Mouse (Mus musculus) midbrain, postnatal 0 days (tissue): ENCODE measurements around the gene Gm20379. TPM values are rescaled to one million over a fixed set of nuclear protein-coding genes. Genes with fewer than 3 reads are reported as not detected.
A peak's percentile ranks its signal among the peaks of the same experiment; 100 is the strongest.

Experiments
- ATAC-seq: fragments of 200-750 bp; cut with Nextera tagmentation; 2 replicates; pipeline ENCODE4 v1.8.0; 2017; ENCODE audit warnings: moderate number of reproducible peaks, mild to moderate bottlenecking, moderate TSS enrichment, moderate library complexity; ENCODE audit not compliant: low FRiP score
- DNase-seq: peaks from one replicate; pipeline ENCODE4 v3.0.0-alpha.2; 2015; ENCODE audit warnings: low spot score
- H3K27ac ChIP-seq: fragments of 300-500 bp; sonication (generic); 2 replicates; pipeline ENCODE4 v1.5.1; 2014; ENCODE audit warnings: low read depth, mild to moderate bottlenecking, low read length, mixed read lengths
- H3K27me3 ChIP-seq: fragments of 300-500 bp; sonication (generic); 2 replicates; pipeline ENCODE4 v1.6.1; 2014; ENCODE audit warnings: low read length, control low read depth, mixed read lengths; ENCODE audit not compliant: insufficient read depth
- H3K36me3 ChIP-seq: fragments of 300-500 bp; sonication (generic); 2 replicates; pipeline ENCODE4 v1.6.1; 2014; ENCODE audit warnings: low read length, control low read depth, mixed read lengths; ENCODE audit not compliant: insufficient read depth
- H3K4me1 ChIP-seq: fragments of 300-500 bp; sonication (generic); 2 replicates; pipeline ENCODE4 v1.6.1; 2014; ENCODE audit warnings: mild to moderate bottlenecking, control low read depth, antibody characterized with exemption, low read length, mixed read lengths; ENCODE audit not compliant: insufficient read depth
- H3K4me2 ChIP-seq: fragments of 300-500 bp; sonication (generic); 2 replicates; pipeline ENCODE4 v1.6.1; 2014; ENCODE audit warnings: low read depth, mild to moderate bottlenecking, low read length, mixed read lengths; ENCODE audit not compliant: poor library complexity, severe bottlenecking
- H3K4me3 ChIP-seq: fragments of 300-500 bp; sonication (generic); 2 replicates; pipeline ENCODE4 v1.5.1; 2014; ENCODE audit warnings: low read depth, mild to moderate bottlenecking, low read length, moderate library complexity
- H3K9ac ChIP-seq: fragments of 300-500 bp; sonication (generic); replicated peaks from 2 replicates; pipeline ENCODE4 v1.6.1; 2014; ENCODE audit warnings: mild to moderate bottlenecking, low read length, moderate library complexity, mixed read lengths; ENCODE audit not compliant: poor library complexity, severe bottlenecking
- H3K9me3 ChIP-seq: fragments of 300-500 bp; sonication (generic); 2 replicates; pipeline ENCODE4 v1.6.1; 2016; ENCODE audit warnings: low read length, control low read depth
- CTCF ChIP-seq: IDR thresholded peaks from 2 replicates; pipeline ENCODE4 v1.5.1; 2016; ENCODE audit warnings: antibody characterized with exemption, mild to moderate bottlenecking
- WGBS: fragments of 180-500 bp; shearing (Covaris S2); extraction: QIAGEN DNeasy Blood & Tissue Kit; methylation state at CpG from one replicate; pipeline ENCODE4 v1.1.7; 2014; 5-methylcytosine and 5-hydroxymethylcytosine counted together
- polyA plus RNA-seq: library from polyadenylated mRNA; unstranded; fragments of >200 nt; fragmentation: Nextera tagmentation; extraction: Ambion mirVana; gene quantifications from 2 replicates; pipeline ENCODE4 v1.2.1, GENCODE M21; 2015
- total RNA-seq: library from RNA; depleted of rRNA; stranded (reverse); fragments of >200 nt; gene quantifications from 2 replicates; pipeline ENCODE4 v1.2.3, GENCODE M21; 2014

Gm20379 gene
- total and polyA plus RNA-seq, 2 experiments from 2014 or later, result 0.30 TPM; not detected in 1

GRCm38 (mm10) chr13:92339787-92340186 is 34.0 kb downstream of the Gm20379 start:
- no peak for TF ChIP-seq CTCF
- Histone ChIP-seq H3K9me3 (no peaks in the 10 kb centered on the region), H3K27ac (no peak overlapping the region), H3K9ac (no peak overlapping the region), H3K4me2 (no peak overlapping the region), H3K27me3 (no peaks in the 10 kb centered on the region), H3K4me1 (no peaks in the 10 kb centered on the region), H3K4me3 (no peak overlapping the region), H3K36me3 (peaks cover 5% of the 10 kb centered on the region; the same call in 1 of the 2 replicates)
- DNase-seq, result no peak
- ATAC-seq, result no peak
- WGBS, result 93% methylated on average over 3 of the region's 3 CpGs

- TF ChIP-seq CTCF, result no peak
- Histone ChIP-seq H3K4me2 (no peak overlapping the region), H3K9me3 (no peaks in the 10 kb centered on the region), H3K36me3 (peaks cover 12% of the 10 kb centered on the region; the same call in 1 of the 2 replicates), H3K4me1 (no peaks in the 10 kb centered on the region), H3K27ac (no peak overlapping the region), H3K27me3 (no peaks in the 10 kb centered on the region), H3K4me3 (no peak overlapping the region), H3K9ac (no peak overlapping the region)
- WGBS, result 90% methylated on average over 8 of the region's 8 CpGs
- DNase-seq, result no peak
- ATAC-seq, result no peak
These were observed 38.3 kb downstream of the Gm20379 start for GRCm38 (mm10) chr13:92344033-92344432.

GRCm38 (mm10) chr13:92346338-92346737 is 40.6 kb downstream of the Gm20379 start:
- DNase-seq (no peak), ATAC-seq (no peak)
- H3K9ac ChIP-seq, result no peak overlapping the region
- 83% methylated on average over 5 of the region's 5 CpGs for WGBS
- peaks cover 12% of the 10 kb centered on the region; the same call in 1 of the 2 replicates for H3K36me3 ChIP-seq
- no peak overlapping the region for H3K4me3 ChIP-seq
- H3K27me3 ChIP-seq, result no peaks in the 10 kb centered on the region
- no peak for TF ChIP-seq CTCF
- H3K27ac ChIP-seq, result no peak overlapping the region
- no peak overlapping the region for H3K4me2 ChIP-seq
- H3K9me3 ChIP-seq, result no peaks in the 10 kb centered on the region
- H3K4me1 ChIP-seq, result no peaks in the 10 kb centered on the region

GRCm38 (mm10) chr13:92351100-92351499 is 45.3 kb downstream of the Gm20379 start:
- Histone ChIP-seq H3K27me3 (no peaks in the 10 kb centered on the region), H3K9me3 (no peaks in the 10 kb centered on the region), H3K4me3 (no peak overlapping the region), H3K9ac (no peak overlapping the region), H3K36me3 (peaks cover 4% of the 10 kb centered on the region; the same call in 1 of the 2 replicates), H3K4me1 (no peaks in the 10 kb centered on the region), H3K27ac (no peak overlapping the region), H3K4me2 (no peak overlapping the region)
- no peak for ATAC-seq
- 95% methylated on average over 6 of the region's 6 CpGs for WGBS
- no peak for DNase-seq
- TF ChIP-seq CTCF, result no peak

GRCm38 (mm10) chr13:92353956-92354355 is 48.2 kb downstream of the Gm20379 start:
- Histone ChIP-seq H3K36me3 (no peaks in the 10 kb centered on the region), H3K27me3 (no peaks in the 10 kb centered on the region), H3K9ac (0 out of 2 replicates have a peak overlapping the region, but pooled peaks have one; percentile 73), H3K4me2 (peak overlapping the region; percentile 91), H3K27ac (peak overlapping the region; percentile 38; the same call in 1 of the 2 replicates), H3K4me1 (no peaks in the 10 kb centered on the region), H3K9me3 (no peaks in the 10 kb centered on the region), H3K4me3 (peak overlapping the region; percentile 67)
- 15% methylated on average over 4 of the region's 4 CpGs for WGBS
- TF ChIP-seq CTCF, result no peak
- DNase-seq (peak; percentile 6), ATAC-seq (no peak)

GRCm38 (mm10) chr13:92354456-92355271 is 48.9 kb downstream of the Gm20379 start, which contains the start of the genes Dhfr and Msh3:
TSS of gene Dhfr (plus strand) at chr13:92354726.
TSS of gene Msh3 (minus strand) at chr13:92355003.
- Histone ChIP-seq H3K36me3 (no peaks in the 10 kb centered on the region), H3K4me2 (peak within 1 kb of the TSS; percentile 91), H3K9me3 (no peaks in the 10 kb centered on the region), H3K4me3 (peak within 1 kb of the TSS; percentile 67), H3K4me1 (no peaks in the 10 kb centered on the region), H3K9ac (peak within 1 kb of the TSS; percentile 73), H3K27ac (peak within 1 kb of the TSS; percentile 85), H3K27me3 (no peaks in the 10 kb centered on the region)
- under 1% methylated on average over 72 of the region's 76 CpGs for WGBS
- peak; percentile 84 for TF ChIP-seq CTCF
- DNase-seq, result peak; percentile 99
- peak; percentile 99 for ATAC-seq
